Mouse (Mus musculus) right cerebral cortex, postnatal 25 days (tissue): ENCODE results near the gene Trmt2b.
"Not testable (repeated sequence)": the region's sequence is repeated elsewhere in the genome, so short reads cannot be mapped to it uniquely, and the experiment has no call there.

Experiments used
- DNase-seq: peaks from one replicate; pipeline ENCODE4 v3.0.0; 2022

Trmt2b gene

DNA sequence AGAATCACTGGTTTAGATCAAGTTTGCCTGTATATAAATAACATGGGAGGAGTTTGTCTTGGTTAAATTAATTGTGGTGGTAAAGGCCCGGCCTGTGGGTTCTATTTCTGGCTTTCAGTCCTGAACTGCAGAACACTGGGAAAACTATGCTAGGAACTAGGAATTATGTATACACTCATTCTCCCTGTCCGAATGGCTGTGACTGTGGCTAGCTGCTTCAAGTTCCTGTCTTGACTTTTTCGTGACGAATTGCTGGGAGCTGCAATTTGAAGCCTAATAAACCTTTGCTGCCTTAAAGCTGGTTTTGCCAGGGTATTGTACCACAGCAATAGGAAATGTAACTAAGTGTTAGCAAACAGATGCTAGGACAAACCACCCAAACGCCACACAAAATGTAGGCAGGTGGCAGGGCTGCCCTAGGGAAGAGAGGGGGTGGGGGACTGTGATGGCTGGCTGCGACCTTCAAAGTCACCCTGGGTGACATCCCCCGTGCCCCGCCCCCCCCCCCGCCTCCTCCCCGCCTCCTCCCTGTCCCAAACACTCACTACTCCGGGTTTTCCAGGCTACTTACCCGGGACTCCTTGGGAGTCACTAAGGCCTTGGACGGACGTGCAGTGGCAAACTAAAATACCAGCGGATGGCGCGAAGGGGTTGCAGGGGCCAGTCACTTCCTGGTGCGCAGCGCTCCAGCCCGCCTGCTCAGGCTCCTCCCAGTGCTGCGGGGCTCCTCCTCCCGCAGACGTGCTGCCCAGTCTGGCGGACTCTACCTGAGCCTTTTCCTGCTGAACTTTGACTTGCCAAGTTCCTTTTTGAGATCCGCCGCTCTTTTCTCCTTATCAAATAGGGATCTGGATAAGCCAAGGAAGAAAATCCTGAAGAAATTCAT, at the start of gene Trmt2b:
TSS of gene Trmt2b (minus strand) at position 710 of the 886 bp plus-strand sequence.
- DNase-seq = peak; percentile 44

DNA sequence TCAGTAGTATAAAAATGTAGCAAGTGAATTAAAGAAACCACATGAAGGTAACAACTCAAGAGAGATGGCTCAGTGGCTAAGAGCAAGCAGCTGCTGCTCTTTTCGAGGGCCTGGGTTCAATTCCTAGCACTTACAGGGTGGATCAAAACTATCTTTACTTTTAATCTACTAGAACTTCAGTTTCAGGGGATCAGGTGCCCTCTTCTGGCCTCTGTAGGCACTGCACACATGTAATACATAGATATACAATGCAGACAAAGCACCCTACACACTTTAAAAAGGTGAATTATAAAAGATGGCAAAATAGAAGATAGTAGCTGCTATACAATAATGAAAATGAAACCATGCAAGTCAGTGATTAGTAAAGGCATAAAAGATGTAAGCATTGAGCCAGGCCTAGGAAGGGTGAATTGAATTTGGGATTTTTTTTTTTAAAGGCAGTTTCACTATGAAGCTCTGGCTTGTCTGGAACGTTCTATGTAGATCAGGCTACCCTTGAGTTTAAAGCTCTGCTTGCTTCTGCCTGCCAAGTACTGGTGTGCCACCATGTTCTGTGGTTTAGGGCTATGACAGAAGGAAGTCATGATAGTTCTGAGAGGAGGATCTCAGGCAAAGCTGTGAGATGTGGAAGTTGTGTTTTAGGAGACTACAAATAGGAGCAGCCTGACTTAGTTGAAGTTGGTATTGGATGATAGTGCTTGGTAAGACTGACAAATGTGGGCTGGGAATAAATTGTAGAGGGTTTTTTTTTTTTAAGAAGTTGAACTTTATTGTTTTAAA, 42.6 kb upstream of the Trmt2b start:
- DNase-seq = no peak

DNA sequence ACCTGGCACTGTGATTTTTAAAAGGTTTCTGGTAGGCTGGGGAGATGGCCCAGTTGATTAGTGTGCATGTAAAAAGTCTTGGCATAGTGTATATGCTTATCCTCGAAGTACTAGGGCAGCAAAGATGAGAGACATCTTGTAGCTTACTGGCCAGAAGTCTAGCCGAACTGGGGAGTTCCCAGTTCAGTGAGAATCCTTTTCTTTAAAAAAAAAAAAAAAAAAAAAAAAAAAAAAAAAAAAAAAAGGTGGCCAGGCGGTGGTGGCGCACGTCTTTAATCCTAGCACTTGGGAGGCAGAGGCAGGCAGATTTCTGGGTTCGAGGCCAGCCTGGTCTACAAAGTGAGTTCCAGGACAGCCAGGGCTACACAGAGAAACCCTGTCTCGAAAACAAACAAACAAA, 34.4 kb upstream of the Trmt2b start:
- not testable (repeated sequence) for DNase-seq

GRCm38 (mm10) chrX:134308275-134308634, 31.5 kb upstream of the Trmt2b start:
- no peak for DNase-seq

DNA sequence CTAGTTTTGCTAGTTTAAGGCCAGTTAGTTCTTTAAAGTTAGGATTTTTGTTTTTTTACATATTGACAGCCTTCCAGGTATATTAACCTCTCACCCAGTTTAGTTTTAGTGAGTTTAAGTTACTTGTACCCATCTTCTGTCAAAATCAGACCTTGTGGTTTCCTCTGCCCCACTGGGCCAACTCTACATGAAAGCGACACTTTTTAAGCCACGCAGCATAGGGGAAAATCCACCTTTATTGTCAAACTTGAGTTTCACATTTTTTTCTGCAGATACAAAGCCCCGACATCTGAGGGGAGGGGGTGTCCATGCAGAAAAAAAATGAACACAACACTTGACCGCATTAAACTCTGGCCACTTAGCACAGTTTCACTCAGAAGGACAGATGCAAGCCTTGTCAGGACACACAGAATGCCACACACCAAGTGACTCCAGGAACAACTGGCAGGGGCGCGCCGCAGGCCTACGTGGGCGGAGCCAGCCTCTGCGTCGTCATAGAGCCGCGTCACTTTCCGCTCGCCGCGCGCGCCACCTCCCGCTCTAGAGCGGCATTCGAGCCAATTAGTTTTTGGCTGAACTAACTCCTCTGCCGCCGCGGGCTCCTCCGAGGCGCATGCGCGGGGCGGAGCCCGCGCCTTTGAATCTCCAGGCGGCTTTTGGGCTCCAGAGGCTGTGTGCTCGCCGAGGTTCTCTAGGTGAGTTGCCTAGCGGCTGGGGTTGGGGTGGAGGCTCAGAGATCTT, 30.9 kb upstream of the Trmt2b start, which contains the start of gene Cenpi:
TSS of gene Cenpi (plus strand) at position 551 of the 741 bp plus-strand sequence.
- DNase-seq = peak; percentile 83

GRCm38 (mm10) chrX:134303287-134303686, 26.5 kb upstream of the Trmt2b start:
- no peak for DNase-seq

- DNase-seq = no peak
These were observed 23.4 kb upstream of the Trmt2b start for GRCm38 (mm10) chrX:134300219-134300618.

DNA sequence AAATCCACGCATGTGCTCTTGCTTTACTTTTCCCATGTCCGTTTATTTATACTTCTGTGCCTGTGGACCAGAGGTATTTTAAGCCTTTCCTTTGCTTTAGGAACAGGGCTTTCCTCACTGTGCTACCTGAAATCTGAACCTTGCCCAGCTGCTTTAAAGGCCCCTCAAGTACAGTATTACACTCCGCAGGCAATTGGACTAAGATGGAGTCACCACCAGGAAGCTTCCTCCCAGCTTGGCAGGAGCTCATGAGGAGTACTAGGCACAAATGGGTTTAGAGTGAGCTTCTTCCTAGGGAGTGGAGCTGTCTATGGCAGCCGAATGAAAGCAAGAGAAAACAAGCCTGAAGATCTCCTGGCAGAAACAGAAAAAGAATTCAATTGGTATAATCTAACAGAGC, 20.4 kb upstream of the Trmt2b start:
- DNase-seq = no peak

GRCm38 (mm10) chrX:134296737-134297136, 20.0 kb upstream of the Trmt2b start:
- no peak for DNase-seq

- no peak for DNase-seq
These were observed 19.5 kb upstream of the Trmt2b start for GRCm38 (mm10) chrX:134296301-134296700.

DNA sequence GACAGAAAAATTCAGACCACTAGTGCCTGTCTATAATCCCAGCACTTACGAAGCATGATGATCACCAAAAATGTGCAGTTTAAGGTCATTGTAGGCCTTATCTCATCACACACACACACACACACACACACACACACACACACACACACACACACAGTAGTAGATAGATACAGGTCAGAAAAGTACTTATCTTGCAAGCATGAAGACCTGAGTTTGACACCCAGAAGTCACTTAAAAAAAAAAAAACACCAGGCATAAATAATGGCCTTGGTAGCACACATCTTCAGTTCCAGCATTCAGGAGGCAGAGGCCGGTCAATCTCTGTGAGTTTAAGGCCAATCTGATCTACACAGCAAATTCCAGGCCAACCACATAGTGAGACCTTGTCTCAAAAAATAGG, 10.5 kb upstream of the Trmt2b start:
- no peak for DNase-seq

GRCm38 (mm10) chrX:134285791-134286190, 9.0 kb upstream of the Trmt2b start:
- no peak for DNase-seq

- DNase-seq = no peak
These were observed 8.3 kb upstream of the Trmt2b start for GRCm38 (mm10) chrX:134285102-134285501.

DNA sequence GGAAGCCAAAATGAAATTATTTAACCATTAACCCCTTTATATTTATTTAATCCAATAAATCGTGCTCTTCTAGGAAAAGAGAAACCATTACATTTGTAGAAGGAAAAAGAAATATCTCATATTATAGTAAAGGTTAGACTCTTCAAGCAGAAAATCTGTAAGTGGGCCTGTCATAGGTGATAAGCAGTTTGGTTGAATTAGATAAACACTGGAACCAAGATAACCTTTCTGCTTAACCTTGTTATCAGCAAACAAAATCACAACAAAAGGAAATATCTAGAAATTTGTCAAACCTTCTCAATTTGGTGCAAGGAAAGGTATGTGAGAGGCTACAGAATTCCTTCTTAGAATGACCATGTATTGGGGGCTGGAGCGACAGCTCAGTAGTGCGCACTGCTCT, 3.7 kb upstream of the Trmt2b start:
- no peak for DNase-seq

DNA sequence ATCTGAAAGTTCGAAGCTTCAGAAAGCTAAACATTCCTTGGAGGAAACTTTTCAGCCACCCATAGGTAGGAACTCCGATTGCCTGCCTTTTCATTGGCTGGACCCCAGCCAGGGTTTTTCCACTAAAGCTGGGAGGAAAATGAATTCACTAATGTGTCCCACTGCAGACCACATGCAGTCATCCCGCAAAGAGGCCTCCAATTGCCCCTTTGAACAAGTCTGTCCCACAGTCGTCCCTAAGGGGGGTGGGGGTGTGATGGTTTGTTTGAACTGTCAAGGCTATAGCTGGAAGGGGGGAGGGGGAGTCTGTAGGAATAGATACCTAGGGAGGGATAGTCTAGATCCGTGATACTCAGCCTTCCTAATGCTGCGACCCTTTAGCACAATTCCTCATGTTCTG, 1.1 kb downstream of the Trmt2b start:
- DNase-seq = no peak

- no peak for DNase-seq
These were observed 14.7 kb downstream of the Trmt2b start for GRCm38 (mm10) chrX:134262129-134262528.

GRCm38 (mm10) chrX:134261191-134261590, 15.6 kb downstream of the Trmt2b start:
- no peak for DNase-seq

DNA sequence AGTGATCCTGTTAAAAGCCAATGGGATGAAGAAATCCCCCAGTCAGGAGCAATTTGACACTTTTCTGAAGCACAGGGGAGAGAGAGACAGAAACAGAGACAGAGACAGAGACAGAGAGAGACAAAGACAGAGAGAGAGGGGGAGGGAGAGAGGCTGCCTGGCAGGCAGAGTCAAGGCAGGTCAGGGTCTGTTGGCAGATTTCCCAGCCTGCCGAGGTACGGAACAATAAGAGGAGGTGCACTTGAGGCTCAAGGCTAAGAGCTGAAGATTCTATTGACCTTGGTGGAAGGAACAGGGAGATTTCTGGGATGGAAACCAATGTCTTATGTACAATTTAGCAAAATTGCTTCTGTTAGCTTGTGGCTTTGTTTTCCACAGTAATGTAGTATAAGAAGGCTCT, 28.6 kb downstream of the Trmt2b start:
- DNase-seq = no peak

GRCm38 (mm10) chrX:134245946-134246345, 30.8 kb downstream of the Trmt2b start:
- no peak for DNase-seq

- no peak for DNase-seq
These were observed 38.5 kb downstream of the Trmt2b start for GRCm38 (mm10) chrX:134238266-134238665.

GRCm38 (mm10) chrX:134233048-134233447, 43.7 kb downstream of the Trmt2b start:
- DNase-seq = no peak

DNA sequence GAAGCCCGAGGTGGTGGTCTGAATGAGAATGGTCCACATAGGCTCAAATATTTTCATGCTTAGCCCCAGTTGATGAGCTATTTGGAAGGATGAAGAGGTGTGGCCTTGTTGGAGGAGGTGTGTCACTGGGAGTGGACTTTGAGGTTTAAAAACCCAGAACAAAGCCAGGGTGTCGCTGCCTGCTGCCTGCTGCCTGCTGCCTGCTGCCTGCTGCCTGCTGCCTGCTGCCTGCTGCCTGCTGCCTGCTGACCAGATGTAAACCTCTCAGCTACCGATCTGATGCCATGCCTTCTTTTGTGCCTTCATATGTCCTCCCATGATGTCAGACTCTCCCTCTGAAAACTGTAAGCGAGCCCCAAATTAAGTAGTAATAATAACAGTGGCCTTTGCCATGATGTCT, 54.9 kb downstream of the Trmt2b start, which contains the start of gene Nox1:
TSS of gene Nox1 (minus strand) at position 101 of the 400 bp plus-strand sequence.
- DNase-seq = no peak

- no peak for DNase-seq
These were observed 56.2 kb downstream of the Trmt2b start for GRCm38 (mm10) chrX:134220618-134221017.
